Mouse (Mus musculus): ENCODE results near the gene Lce1m.
"Not testable (repeated sequence)": the region's sequence is repeated elsewhere in the genome, so short reads cannot be mapped to it uniquely, and the experiment has no call there.

The Lce1m gene

DNA sequence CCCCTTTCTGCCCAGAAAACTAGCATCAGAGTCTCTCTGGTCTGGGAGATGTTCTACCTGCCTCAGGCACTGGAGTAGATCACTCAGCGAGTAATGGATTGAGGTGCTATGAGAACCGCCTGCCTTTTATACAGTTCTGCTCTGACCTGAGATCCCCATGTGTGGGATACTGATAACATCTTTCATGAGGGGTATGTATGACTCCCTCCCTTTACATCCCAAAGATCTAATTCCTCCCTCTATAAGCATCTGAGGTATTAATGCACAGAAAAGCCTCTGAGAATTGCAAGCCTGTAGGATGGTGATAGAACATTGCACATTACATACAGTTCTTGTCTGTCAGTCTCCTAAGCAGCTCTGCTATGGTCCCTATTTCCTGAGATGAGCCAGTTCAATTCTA is at the start of gene Lce1m:
TSS of gene Lce1m (minus strand) at position 101 of the 400 bp plus-strand sequence.
- no peak for DNase-seq

DNA sequence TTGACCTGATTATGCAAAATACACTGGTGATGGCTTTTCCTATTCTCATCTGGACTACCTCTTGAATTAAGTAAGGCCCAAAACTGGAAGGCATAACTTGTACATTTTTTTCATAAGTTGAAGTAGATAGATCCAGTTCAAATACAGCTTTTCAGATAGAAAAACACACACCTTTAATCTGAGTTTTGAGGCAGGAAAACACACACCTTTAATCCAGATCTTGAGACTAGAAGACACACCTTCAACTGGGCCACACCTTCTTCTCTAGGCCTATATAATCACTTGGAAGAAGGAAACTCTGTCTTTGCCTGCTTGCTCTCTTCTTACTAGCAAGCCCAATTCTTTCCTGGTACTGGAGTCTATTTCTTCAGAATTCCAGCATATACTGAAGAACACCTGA is 49.7 kb upstream of the Lce1m start, which contains the start of gene Gm4858:
TSS of gene Gm4858 (plus strand) at position 301 of the 400 bp plus-strand sequence.
- DNase-seq: not testable (repeated sequence)

DNA sequence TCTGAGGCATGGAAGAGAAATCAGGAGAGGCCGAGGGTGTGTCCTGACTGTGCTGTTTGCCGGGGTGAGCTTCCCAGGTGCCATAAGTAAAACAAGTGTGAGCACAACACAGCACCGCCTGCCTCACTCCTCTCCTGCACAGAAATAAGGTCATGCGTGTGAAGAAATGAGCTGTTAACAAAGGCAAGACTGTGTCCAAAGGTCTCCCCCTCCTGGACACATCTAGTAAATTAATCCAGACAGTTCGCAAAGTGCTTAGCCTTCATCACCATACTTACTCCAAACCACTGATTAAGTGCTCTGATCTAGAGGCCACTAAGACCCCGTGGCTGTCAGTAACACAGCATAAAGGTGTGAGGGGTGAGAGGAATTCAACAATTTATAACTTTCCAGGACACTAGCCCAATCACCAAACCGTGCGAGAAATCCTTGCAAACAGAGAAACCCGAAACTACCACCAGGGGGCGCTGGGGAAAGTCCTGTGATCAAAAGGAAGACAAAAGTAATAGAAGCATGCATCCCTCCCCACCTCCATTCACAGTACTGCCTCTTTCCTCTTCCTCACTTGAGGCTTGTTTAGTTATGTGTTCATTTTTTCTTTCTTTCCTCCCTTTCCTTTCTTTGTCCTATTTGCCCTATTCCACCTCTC is 34.1 kb upstream of the Lce1m start:
- no peak for DNase-seq

DNA sequence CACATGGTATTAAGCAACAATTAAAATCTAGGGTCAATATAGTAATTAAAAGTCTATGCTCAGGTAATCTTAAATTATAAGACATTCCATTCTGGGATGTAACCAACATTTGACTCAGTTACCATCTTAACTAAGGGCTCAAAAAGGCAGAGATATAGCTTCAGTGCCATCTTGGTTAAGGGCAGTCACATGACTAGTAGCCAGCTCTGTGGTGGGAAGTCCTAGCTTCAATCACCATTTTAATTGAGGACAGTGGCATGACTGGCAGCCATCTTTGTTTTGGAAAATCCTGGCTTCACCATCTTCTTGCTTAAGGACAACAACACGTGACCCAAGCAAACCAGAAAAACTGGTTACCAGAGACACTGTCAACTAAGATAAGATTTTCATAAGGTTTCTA is 31.3 kb upstream of the Lce1m start:
- no peak for DNase-seq

DNA sequence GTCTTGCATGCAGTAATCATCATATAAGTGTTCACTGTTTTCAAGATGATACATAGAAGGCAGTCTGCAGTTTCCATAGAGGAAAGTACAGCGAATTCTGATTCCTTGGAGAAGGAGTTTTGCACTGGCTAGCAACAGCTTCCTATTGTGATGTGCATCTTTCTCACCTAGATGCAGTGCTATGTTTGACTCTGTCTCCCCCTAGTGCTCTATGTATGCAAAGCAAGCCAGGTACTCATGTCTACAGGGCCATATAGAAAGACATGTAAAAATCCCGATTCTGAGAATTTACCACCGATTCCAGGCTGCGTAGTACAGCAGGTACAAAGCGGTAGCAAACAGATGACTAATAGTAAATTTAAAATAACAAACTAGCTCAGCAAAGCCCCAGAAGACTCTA is 12.6 kb upstream of the Lce1m start:
- DNase-seq: peak in 1 of 2 experiments; percentile 29

DNA sequence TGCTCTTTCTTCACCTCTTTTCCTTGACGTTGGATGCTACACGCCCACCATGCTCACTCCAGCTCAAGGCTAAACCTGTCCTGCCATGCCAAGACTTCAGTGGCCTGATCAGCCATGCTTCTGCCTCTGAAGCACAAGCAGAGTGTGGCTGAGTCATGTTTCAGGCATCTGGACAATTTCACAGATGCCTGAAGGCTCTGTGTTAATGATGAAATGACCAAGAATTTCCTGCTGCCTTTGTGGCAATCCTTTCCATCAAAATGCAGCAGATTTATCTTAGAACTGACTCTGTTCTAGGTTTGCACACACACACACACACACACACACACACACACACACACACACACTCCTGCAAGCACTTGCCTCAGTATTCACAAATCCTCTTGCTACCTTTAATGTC is 6.6 kb upstream of the Lce1m start:
- DNase-seq: no peak

DNA sequence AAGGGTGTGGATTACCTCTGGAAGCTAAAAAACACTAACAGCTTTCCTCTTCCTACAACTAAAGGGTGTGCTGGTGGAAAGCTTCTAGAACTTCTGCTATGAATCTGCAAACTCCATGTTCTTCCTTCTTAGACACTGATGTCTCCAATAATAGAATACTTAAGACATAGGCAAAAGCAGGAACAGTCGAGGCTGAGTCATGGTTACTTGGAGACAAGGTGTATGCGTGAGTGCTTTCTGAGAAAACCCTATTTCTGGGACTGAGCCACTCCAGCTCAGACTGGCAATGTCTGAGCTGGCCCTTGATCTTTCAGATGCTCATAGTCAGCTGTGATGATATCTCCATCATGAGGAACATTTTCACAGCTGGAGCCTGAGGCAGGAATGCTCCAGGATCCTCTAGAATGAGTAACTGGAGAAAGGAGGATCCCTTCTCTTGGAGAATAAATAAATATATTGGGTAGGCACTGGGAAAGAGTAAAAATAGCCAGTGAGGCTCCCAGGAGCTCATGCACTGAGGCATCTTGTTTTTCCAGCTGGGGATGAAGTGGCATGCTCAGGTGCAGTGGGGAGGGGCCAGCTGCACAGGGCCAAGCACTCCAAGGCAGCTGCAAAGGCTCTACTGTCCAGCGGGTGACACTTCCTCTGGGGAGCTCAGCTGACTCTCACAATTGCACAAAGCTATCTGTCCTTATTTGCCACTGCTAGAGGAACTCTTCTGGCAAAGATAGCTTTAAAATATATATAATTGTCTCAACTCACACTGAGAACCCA is 4.7 kb upstream of the Lce1m start:
- no peak for DNase-seq

DNA sequence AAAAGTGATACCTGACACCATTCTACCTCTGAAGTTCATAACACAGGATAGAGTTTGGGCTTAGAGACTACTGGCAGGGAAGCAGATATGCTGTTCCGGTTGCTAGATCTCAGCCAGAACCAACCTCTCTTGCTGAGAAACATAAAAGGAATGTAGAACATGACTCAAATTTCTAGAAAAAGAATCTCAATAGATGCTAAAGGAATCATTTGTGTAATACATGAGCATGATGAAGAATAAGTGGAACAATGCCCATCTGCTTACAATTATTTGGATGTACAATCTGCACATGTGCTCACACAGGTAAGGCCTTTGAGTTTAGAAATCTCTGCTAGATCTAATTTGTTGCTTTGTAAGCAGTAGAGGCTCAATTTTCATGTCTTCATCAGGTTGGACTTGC is 2.3 kb upstream of the Lce1m start:
- no peak for DNase-seq

DNA sequence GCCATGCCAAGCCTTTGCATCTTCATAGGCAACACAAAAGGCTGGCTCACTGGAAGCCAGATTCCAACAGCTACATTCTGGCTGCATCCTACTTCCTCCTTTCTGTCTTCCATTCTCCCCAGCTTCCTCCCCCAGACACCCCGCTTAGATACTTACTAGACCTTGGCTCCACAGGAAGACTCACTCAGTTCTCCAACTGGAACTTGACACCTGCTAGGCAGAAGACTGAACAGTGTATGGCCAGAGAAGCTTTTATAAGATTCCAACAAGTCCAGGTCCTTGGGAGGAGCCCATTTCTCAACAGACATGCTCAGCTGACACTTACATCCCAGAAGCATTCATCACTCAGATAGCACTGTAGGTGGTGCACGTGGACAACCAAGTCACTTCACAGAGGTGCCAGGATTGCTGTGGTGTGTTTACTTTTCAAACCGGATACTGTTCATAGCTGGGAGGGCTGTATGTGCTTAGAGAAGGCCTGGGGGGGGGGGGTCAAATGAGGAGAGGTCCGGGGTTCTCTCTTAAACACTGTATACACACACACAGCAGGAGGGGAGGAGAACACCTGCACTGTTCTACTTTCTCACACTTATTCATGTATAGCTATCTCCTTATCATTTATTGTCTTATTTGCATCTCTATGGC is 3.3 kb downstream of the Lce1m start, which contains the start of gene Crct1:
TSS of gene Crct1 (minus strand) at position 228 of the 645 bp plus-strand sequence.
- DNase-seq: no peak

DNA sequence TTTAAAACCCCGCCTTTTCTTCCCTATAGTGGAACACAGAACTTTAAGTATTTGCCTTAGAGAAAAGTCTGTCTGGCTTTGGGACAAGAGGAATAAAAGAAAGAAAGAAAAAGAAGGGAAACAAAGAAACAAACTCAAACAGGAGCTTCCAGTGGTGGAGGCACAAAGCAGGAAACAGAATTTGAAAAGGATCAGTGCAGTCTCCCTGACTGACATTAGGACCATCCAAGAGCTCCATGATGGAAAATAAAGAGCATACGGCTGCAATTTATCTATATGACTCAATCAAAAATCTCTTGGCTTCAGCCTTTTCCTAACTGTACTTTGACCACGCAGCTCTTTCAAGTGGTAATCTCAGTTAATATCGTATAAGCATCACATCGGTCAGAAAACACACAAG is 4.0 kb downstream of the Lce1m start:
- no peak for DNase-seq

DNA sequence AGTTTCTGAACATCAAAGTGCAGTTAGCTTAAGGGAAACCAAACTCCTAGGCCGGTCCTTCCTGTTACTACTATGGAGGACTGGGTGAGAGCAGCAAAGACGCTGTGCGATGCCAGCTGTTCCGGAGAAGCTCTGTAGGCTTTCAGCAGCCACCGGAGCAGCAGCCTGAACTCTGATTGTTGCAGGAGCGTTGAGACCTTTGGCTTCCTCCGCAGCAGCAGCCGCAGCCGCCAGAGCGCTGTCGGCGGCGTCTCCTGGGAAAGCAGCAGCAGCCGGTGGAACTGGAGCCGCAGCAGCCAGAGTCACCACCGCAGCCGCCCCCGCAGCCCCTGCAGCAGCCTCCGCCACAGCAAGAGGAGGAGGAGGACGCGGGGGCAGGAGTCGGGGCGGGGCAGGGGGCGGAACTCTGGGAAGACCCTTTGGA is 4.5 kb downstream of the Lce1m start:
- peak in 1 of 2 experiments; percentile 11 for DNase-seq

DNA sequence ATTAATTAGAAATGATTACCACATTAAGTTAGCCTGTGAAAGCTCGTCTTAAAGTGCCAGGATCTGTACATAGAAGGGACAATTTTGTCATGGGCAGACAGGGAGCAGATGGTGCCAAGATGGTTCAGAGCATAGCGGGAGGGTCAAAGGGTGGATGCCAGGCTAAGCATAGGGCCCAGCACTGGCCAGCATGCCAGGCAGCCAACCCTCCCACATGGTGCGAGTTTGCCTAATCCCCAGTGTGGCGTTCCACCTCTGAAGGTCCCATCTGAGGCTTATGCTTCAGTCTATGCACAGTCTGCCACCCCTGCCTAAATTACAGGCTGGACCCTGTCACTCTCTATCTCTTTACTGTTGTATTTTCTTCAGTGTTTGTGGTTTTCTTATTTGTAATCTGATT is 16.0 kb downstream of the Lce1m start:
- DNase-seq: no peak

DNA sequence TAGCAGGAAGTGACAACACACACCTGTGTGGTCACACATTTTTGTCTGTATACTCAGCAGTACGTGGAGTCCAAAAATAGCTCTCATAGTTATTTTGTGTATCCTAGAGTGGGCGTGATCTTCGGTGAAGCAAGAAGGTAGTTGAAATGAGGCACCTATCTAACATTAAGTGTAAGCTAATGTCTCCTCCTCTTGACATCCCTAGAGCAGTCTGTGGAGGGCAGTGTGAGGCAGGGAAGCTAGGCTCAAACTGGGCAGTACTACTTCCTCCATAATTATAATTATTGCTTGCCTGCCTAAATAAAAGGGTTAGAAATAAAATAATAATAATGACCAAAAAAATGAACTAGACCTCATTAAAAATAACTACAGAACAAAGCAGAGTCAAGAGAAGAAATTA is 18.2 kb downstream of the Lce1m start:
- no peak for DNase-seq

DNA sequence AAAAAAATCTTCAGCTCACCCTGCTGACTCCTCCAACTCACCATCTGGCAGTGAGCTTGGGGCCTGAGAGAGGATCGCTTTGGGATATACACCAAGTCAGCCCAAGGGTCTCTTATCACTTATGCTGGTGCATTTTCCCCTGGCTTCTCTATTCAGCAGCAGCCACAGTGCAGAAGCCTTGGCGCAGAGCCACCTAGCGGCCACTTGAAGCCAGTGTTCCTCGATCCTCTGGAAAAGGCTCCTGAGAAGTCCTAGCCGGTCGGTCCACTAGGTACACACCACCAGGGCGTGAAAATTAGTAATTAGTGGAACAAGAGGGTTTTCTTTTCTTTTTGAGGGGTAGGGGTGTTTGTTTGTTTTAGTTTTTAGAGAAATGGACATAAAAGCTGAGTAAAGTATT is 20.2 kb downstream of the Lce1m start:
- peak; percentile 21 to 68 for DNase-seq

DNA sequence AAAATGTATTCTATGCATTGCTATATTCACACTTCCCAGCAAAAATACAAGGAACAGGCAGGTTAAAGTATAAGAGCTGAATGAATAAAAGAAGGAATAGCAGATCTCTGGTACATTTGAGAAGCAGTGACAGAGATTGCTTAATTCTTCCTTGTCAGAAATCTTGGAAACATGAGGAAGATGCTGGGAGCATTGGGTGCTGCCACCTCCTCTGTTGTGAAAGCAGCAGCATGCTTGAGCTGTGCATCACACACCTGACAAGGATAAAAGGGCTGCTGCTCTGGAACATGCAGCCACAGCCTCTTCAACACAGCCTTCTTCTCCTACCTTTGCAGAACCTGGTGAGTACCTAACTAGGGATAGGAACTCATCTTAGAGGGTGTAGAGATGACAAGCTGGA is 26.9 kb downstream of the Lce1m start, which contains the start of gene Lce3f:
TSS of gene Lce3f (plus strand) at position 301 of the 400 bp plus-strand sequence.
- DNase-seq: no peak

DNA sequence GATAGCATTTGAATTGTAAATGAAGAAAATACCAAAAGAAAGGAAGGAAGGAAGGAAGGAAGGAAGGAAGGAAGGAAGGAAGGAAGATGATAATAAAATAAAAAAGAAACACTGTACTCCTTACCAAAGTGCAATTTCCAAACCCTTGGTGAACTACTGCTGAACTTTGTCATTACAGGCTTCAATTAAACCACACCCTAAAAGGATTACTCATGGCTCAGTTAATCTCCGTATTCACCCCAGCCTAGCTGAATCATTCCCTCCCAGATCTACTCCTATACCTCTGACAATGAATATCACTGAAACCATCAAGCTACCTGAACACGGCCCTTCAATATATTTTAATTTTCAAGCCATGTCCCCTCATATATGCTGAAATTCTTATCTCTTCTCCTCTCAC is 40.4 kb downstream of the Lce1m start:
- no peak for DNase-seq
